In genomic region chr11:63180262-63181101, GRCm38 (mm10) we compare ENCODE assay signal across 21 mouse cellular contexts. TPM values are rescaled to one million over a fixed set of nuclear protein-coding genes. Genes with fewer than 3 reads are reported as not detected.
DNase-seq lines count a peak whose midpoint lies in the region; ATAC-seq lines count a peak whose summit lies in the region.
"Had no signal": no experiment of that assay in that cellular context is flagged by ENCODE, and none has a peak within 500 bp of the region (broad histone marks: within the 10 kb centered on the region; RNA-seq: fewer than 3 reads in every experiment).

No protein-coding gene starts in this region.

- ATAC-seq in hindbrain, embryonic 12.5 days (ENCODE audit: low FRiP score): peak; percentile 94
- peak; percentile 94 for ATAC-seq in midbrain, embryonic 12.5 days (ENCODE audit: low FRiP score, low read depth)
- no peak for ATAC-seq in cerebellum, adult (ENCODE audit: insufficient number of reproducible peaks, low FRiP score, low TSS enrichment)
- ATAC-seq: activated CD4-positive, CD25-positive, alpha-beta regulatory T cell, adult 4 months; intestine, embryonic 16.5 days had no signal

- H3K9ac ChIP-seq in hindbrain, embryonic 12.5 days: no peak overlapping the region
- no peak overlapping the region for H3K9ac ChIP-seq in midbrain, embryonic 12.5 days (replicated peaks)
- H3K9ac ChIP-seq: limb, embryonic 15.5 days; lung, embryonic 14.5 days had no signal

- 19% methylated on average over 7 of the region's 7 CpGs for WGBS in hindbrain, embryonic 12.5 days
- 29% methylated on average over 7 of the region's 7 CpGs for WGBS in midbrain, embryonic 12.5 days

- H3K4me2 ChIP-seq in hindbrain, embryonic 12.5 days (replicated peaks): no peak overlapping the region
- no peak overlapping the region for H3K4me2 ChIP-seq in midbrain, embryonic 12.5 days (replicated peaks)
- H3K4me2 ChIP-seq: limb, embryonic 15.5 days; lung, embryonic 14.5 days had no signal

- H3K36me3 ChIP-seq in hindbrain, embryonic 12.5 days: no peaks in the 10 kb centered on the region
- no peaks in the 10 kb centered on the region for H3K36me3 ChIP-seq in midbrain, embryonic 12.5 days
- H3K36me3 ChIP-seq: limb, embryonic 15.5 days had no signal

- H3K27me3 ChIP-seq in hindbrain, embryonic 12.5 days: no peaks in the 10 kb centered on the region
- peaks cover 18% of the 10 kb centered on the region for H3K27me3 ChIP-seq in midbrain, embryonic 12.5 days
- H3K27me3 ChIP-seq: limb, embryonic 15.5 days had no signal

- no peaks in the 10 kb centered on the region for H3K9me3 ChIP-seq in hindbrain, embryonic 12.5 days (replicated peaks)
- 0 out of 2 replicates have a peak, but pooled peaks cover under 1% of the 10 kb centered on the region for H3K9me3 ChIP-seq in midbrain, embryonic 12.5 days
- H3K9me3 ChIP-seq: limb, embryonic 15.5 days had no signal

- intact Hi-C loops in left cerebral cortex, postnatal 4 days (cut with DNase I): no loop called here
- intact Hi-C loops in left cerebral cortex, postnatal 25 days (cut with DNase I): no loop called here

- DNase-seq in left cerebral cortex, postnatal 4 days: peak; percentile 20
- DNase-seq in left cerebral cortex, postnatal 25 days (ENCODE audit: low spot score in 2 of 2): no peak
- peak; percentile 11 for DNase-seq in retina, embryonic 14.5 days (ENCODE audit: low spot score)
- no peak for DNase-seq in adipocyte (ENCODE audit: low spot score)
- DNase-seq in testis, postnatal 14 days (ENCODE audit: low spot score): no peak
- DNase-seq: cerebellum, adult 8-10 months; heart, adult 18-20 months; heart, postnatal 14 days; kidney, postnatal 4 days; lung, embryonic 14.5 days; right cerebral cortex, postnatal 4 days; thymus, postnatal 25 days had no signal

- H3K27ac ChIP-seq in hindbrain, embryonic 12.5 days: peak overlapping the region; percentile 55; the same call in 1 of the 2 replicates
- H3K27ac ChIP-seq in midbrain, embryonic 12.5 days (replicated peaks): peak overlapping the region; percentile 63
- H3K27ac ChIP-seq: limb, embryonic 15.5 days had no signal

- peaks cover 9% of the 10 kb centered on the region for H3K4me1 ChIP-seq in hindbrain, embryonic 12.5 days
- peaks cover 17% of the 10 kb centered on the region for H3K4me1 ChIP-seq in midbrain, embryonic 12.5 days
- H3K4me1 ChIP-seq: limb, embryonic 15.5 days had no signal

- H3K4me3 ChIP-seq in hindbrain, embryonic 12.5 days: no peak overlapping the region
- H3K4me3 ChIP-seq in midbrain, embryonic 12.5 days: no peak overlapping the region
- H3K4me3 ChIP-seq: limb, embryonic 15.5 days had no signal

RNA-seq across cellular contexts. Expression of gene Pmp22, which starts 51.7 kb away (rescaled TPM):
- 10 to 100 TPM; 16.9 to 17.2 TPM for total RNA-seq in left cerebral cortex, postnatal 4 days (2021)
- total RNA-seq in left cerebral cortex, postnatal 25 days (2021): 10 to 100 TPM; 26.4 to 34.5 TPM
- polyA plus RNA-seq in hindbrain, embryonic 12.5 days (2016; fragmentation: Nextera tagmentation; extraction: Ambion mirVana): 68.7 and 76.0 TPM in 2 replicates
- polyA plus RNA-seq in midbrain, embryonic 12.5 days (2016; fragmentation: Nextera tagmentation; extraction: Ambion mirVana): 29.8 and 41.6 TPM in 2 replicates
- total RNA-seq: megakaryocyte progenitor cell, adult 5-6 weeks; MEL; neutrophil, adult 5-6 weeks had no signal
- polyA plus RNA-seq: activated CD4-positive, CD25-positive, alpha-beta regulatory T cell, adult 4 months had no signal

Comparison
In these comparisons a context has a peak if more than half of its experiments do, and no peak if none do; other contexts are left out.
1. DNase-seq: peak in left cerebral cortex, postnatal 4 days (single experiment) and retina, embryonic 14.5 days (single experiment); none in left cerebral cortex, postnatal 25 days (0 of 2), adipocyte (single experiment) and testis, postnatal 14 days (single experiment).